Mouse (Mus musculus) erythroblast, embryonic 14.5 days (primary cell): Measurements from ENCODE around the gene Igsf11. TPM values are rescaled to one million over a fixed set of nuclear protein-coding genes. Genes with fewer than 3 reads are reported as not detected.

Experiments
- H3K27me3 ChIP-seq: 2 replicates; pipeline ENCODE4 v1.6.1; 2012; ENCODE audit warnings: inconsistent platforms; ENCODE audit not compliant: control insufficient read depth
- H3K36me3 ChIP-seq: 2 replicates; pipeline ENCODE4 v1.6.1; 2012; ENCODE audit warnings: mild to moderate bottlenecking, inconsistent platforms; ENCODE audit not compliant: control insufficient read depth
- H3K4me1 ChIP-seq: 2 replicates; pipeline ENCODE4 v1.6.1; 2012; ENCODE audit warnings: inconsistent platforms; ENCODE audit not compliant: control insufficient read depth
- H3K4me3 ChIP-seq: replicated peaks from 2 replicates; pipeline ENCODE3; 2012; ENCODE audit warnings: moderate library complexity, mild to moderate bottlenecking, inconsistent platforms
- H3K9me3 ChIP-seq: 2 replicates; pipeline ENCODE4 v1.6.1; 2012; ENCODE audit warnings: low read length, inconsistent platforms, mixed read lengths; ENCODE audit not compliant: control insufficient read depth
- GATA1 ChIP-seq: IDR thresholded peaks from 2 replicates; pipeline ENCODE4 v1.6.1; 2012; ENCODE audit warnings: low read length, inconsistent platforms, mixed read lengths
- TAL1 ChIP-seq: IDR thresholded peaks from 3 replicates; pipeline ENCODE4 v1.6.1; 2012; ENCODE audit warnings: low read length, inconsistent platforms, mixed read lengths
- polyA plus RNA-seq: library from polyadenylated mRNA; stranded (reverse); fragments of >175 nt; gene quantifications from 2 replicates; pipeline ENCODE4 v1.2.3, GENCODE M21; 2012

Igsf11 gene
- polyA plus RNA-seq, 1 experiment = not detected

- TF ChIP-seq TAL1 (no peak), GATA1 (no peak)
- H3K4me3 ChIP-seq = no peak overlapping the region
- H3K36me3 ChIP-seq = no peaks in the 10 kb centered on the region
- no peaks in the 10 kb centered on the region; the same call in 1 of the 2 replicates for H3K9me3 ChIP-seq
- no peaks in the 10 kb centered on the region for H3K27me3 ChIP-seq
- no peaks in the 10 kb centered on the region for H3K4me1 ChIP-seq
Measured at GRCm38 (mm10) chr16:38993711-38994110, 101.2 kb downstream of the Igsf11 start.

GRCm38 (mm10) chr16:38998496-38999258 is 106.2 kb downstream of the Igsf11 start:
- H3K4me3 ChIP-seq = no peak overlapping the region
- H3K27me3 ChIP-seq = no peaks in the 10 kb centered on the region
- H3K4me1 ChIP-seq = no peaks in the 10 kb centered on the region
- H3K9me3 ChIP-seq = peaks cover 4% of the 10 kb centered on the region; the same call in 1 of the 2 replicates
- TF ChIP-seq TAL1 (no peak), GATA1 (no peak)
- no peaks in the 10 kb centered on the region for H3K36me3 ChIP-seq

- Histone ChIP-seq H3K27me3 (no peaks in the 10 kb centered on the region), H3K4me1 (no peaks in the 10 kb centered on the region)
- TF ChIP-seq GATA1 (no peak), TAL1 (no peak)
Measured at GRCm38 (mm10) chr16:38999298-38999697, 106.8 kb downstream of the Igsf11 start.

DNA sequence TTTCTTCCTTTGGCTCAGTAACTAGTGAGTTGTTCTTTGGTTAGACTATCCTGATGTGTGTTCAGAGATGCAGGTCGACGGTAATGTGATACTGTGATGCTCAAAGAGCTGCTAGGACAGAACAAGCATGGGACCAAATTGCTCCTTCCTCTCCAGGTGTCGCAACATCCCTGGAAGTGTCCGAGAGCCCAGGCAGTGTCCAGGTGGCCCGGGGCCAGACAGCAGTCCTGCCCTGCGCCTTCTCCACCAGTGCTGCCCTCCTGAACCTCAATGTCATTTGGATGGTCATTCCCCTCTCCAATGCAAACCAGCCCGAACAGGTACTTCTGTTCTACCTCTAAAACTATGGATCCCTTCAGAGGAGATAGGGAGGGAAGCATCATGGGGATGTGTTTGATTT is 114.5 kb downstream of the Igsf11 start:
- Histone ChIP-seq H3K36me3 (no peaks in the 10 kb centered on the region), H3K4me1 (no peaks in the 10 kb centered on the region), H3K4me3 (no peak overlapping the region), H3K9me3 (peaks cover 14% of the 10 kb centered on the region), H3K27me3 (no peaks in the 10 kb centered on the region)
- TF ChIP-seq GATA1 = no peak
- TF ChIP-seq TAL1 = no peak

More at GRCm38 (mm10) chr16:38999298-38999697, 106.8 kb downstream of the Igsf11 start:
- Histone ChIP-seq H3K4me3 (no peak overlapping the region), H3K36me3 (no peaks in the 10 kb centered on the region), H3K9me3 (peaks cover 5% of the 10 kb centered on the region; the same call in 1 of the 2 replicates)

- TF ChIP-seq TAL1 = no peak
- no peak for TF ChIP-seq GATA1
- no peaks in the 10 kb centered on the region for H3K36me3 ChIP-seq
- H3K4me3 ChIP-seq = no peak overlapping the region
- no peaks in the 10 kb centered on the region; the same call in 1 of the 2 replicates for H3K9me3 ChIP-seq
- H3K4me1 ChIP-seq = no peaks in the 10 kb centered on the region
- H3K27me3 ChIP-seq = no peaks in the 10 kb centered on the region
Measured at GRCm38 (mm10) chr16:39019449-39019848, 127.0 kb downstream of the Igsf11 start.

DNA sequence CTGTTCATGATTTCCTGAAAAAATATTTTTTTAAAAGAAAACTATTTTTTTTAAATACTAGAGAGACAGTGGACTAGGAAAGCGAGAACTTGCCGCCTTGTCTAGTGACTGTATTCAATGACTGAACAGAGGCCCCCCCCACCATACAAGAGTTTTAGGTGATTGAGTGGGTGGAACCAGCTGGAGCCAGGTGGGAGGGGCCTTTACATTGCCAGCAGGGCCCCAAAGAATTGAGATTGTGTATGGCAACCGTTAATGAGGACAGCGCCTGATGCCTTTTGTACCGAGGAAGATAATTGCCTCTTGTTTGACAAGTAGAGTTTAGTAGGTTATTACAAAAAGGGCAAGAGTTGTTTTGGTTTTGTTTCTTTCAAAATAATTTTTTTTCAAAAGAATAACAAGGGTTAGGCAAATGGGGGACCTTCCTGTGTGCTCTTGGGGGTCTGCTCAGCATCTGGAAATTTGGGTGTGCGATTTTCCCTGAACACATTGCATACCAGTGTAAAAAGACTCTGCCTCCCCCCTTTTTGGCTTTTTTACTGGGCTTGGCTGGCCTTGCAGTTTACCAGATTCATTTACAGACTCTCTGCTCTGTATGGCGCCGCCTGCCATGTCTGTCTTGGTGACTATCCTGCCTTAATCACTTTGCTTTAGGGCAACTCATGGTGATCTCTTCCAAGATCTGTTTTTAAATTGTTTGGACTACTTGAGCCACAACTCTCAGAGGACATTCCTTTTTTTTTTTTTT is 133.7 kb downstream of the Igsf11 start:
- Histone ChIP-seq H3K27me3 (no peaks in the 10 kb centered on the region), H3K4me1 (no peaks in the 10 kb centered on the region), H3K36me3 (no peaks in the 10 kb centered on the region), H3K4me3 (no peak overlapping the region), H3K9me3 (no peaks in the 10 kb centered on the region)
- no peak for TF ChIP-seq GATA1
- TF ChIP-seq TAL1 = no peak

DNA sequence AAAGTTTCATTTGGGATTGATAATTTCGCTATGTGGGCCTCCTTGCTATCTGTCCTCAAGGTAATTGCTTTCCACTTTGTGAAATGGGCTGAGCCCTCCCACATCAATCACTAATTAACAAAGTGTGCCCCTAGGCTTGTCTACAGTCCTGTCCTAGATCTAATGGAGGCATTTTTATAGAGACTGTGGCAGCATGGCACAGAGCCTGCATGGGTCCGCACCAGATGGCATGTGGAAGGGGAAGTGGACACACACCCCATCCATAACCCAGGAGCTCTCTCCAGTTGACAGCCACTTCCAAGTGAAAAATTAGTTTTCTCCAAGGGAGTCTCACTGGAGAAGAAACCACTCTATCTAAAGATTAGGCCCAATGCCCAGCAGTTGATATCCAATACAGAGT is 138.9 kb downstream of the Igsf11 start:
- no peak for TF ChIP-seq GATA1
- TF ChIP-seq TAL1 = no peak
- no peak overlapping the region for H3K4me3 ChIP-seq
- no peaks in the 10 kb centered on the region for H3K36me3 ChIP-seq
- H3K4me1 ChIP-seq = no peaks in the 10 kb centered on the region
- no peaks in the 10 kb centered on the region for H3K27me3 ChIP-seq
- H3K9me3 ChIP-seq = no peaks in the 10 kb centered on the region

DNA sequence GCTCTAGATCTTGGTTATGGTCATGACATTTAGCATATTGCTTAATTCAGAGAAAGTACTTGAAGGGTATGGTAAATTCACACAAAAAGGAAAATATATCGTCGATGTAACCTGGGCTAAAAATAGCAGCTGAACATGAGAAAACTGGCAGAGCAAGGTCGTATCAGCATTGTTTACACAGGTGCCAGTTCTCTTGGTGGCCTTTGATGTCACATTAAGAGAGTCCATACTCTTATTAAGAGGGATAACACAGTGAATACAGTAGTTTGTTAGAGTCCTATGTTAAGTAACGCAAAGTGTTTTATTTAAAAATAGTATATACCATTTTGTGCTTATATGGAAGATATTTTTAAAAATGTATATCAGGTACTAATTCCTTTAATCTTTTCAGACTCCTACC is 144.8 kb downstream of the Igsf11 start:
- Histone ChIP-seq H3K27me3 (no peaks in the 10 kb centered on the region), H3K4me3 (no peak overlapping the region), H3K4me1 (no peaks in the 10 kb centered on the region), H3K9me3 (peaks cover 3% of the 10 kb centered on the region; the same call in 1 of the 2 replicates), H3K36me3 (no peaks in the 10 kb centered on the region)
- no peak for TF ChIP-seq TAL1
- TF ChIP-seq GATA1 = no peak

DNA sequence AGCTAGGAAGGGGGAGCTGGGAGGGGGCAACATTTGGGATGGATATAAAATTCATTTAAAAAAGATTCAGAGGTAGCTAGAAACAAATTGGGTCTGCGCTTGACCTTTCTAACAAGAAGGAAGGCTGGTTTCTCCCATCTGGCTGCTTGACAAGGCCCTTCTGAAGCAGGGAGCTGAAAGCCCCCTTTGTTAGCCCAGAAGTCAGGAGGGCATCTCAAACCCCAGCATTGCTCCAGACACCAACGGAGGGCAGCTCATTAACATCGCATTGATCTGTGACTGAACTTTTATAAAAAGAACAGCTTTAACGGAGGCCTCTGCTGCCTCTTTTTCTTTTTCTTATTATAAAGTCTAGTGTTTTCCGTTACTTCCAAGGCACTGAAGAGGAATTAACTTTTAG is 151.9 kb downstream of the Igsf11 start:
- Histone ChIP-seq H3K9me3 (peaks cover 5% of the 10 kb centered on the region; the same call in 1 of the 2 replicates), H3K27me3 (no peaks in the 10 kb centered on the region), H3K4me3 (no peak overlapping the region), H3K4me1 (no peaks in the 10 kb centered on the region), H3K36me3 (no peaks in the 10 kb centered on the region)
- TF ChIP-seq TAL1 = no peak
- TF ChIP-seq GATA1 = no peak

- H3K4me1 ChIP-seq = no peaks in the 10 kb centered on the region
- TF ChIP-seq GATA1 (no peak), TAL1 (no peak)
- no peaks in the 10 kb centered on the region for H3K9me3 ChIP-seq
- H3K36me3 ChIP-seq = no peaks in the 10 kb centered on the region
- no peak overlapping the region for H3K4me3 ChIP-seq
- H3K27me3 ChIP-seq = no peaks in the 10 kb centered on the region
Measured at GRCm38 (mm10) chr16:39048889-39049288, 156.4 kb downstream of the Igsf11 start.
